Mouse (Mus musculus) lung, embryonic 14.5 days (tissue): ENCODE measurements at regions not wholly inside any gene's neighbourhood (a gene's known extent, or its start where the extent isn't known, plus 50 kb on each side); places are given as distances from the start of the nearest gene placed in this dataset.

Experiments used
- ATAC-seq: fragments of 200-750 bp; cut with Nextera tagmentation; 2 replicates; pipeline ENCODE4 v1.8.0; 2017; ENCODE audit warnings: mild to moderate bottlenecking, moderate TSS enrichment, moderate library complexity; ENCODE audit not compliant: insufficient read depth
- DNase-seq: peaks from one replicate; pipeline ENCODE4 v3.0.0-alpha.2; 2015
- H3K27ac ChIP-seq: fragments of 300-500 bp; sonication (generic); 2 replicates; pipeline ENCODE4 v1.5.1; 2014; ENCODE audit warnings: low read depth, mild to moderate bottlenecking, moderate library complexity
- H3K27me3 ChIP-seq: fragments of 300-500 bp; sonication (generic); 2 replicates; pipeline ENCODE4 v1.6.1; 2014; ENCODE audit warnings: low read length, control low read depth; ENCODE audit not compliant: insufficient read depth
- H3K36me3 ChIP-seq: fragments of 300-500 bp; sonication (generic); 2 replicates; pipeline ENCODE4 v1.6.1; 2014; ENCODE audit warnings: control low read depth; ENCODE audit not compliant: insufficient read depth
- H3K4me1 ChIP-seq: fragments of 300-500 bp; sonication (generic); 2 replicates; pipeline ENCODE4 v1.6.1; 2014; ENCODE audit warnings: antibody characterized with exemption, control low read depth; ENCODE audit not compliant: insufficient read depth
- H3K4me2 ChIP-seq: fragments of 300-500 bp; sonication (generic); 2 replicates; pipeline ENCODE4 v1.6.1; 2014; ENCODE audit warnings: mild to moderate bottlenecking
- H3K4me3 ChIP-seq: fragments of 300-500 bp; sonication (generic); 2 replicates; pipeline ENCODE4 v1.5.1; 2014; ENCODE audit warnings: low read depth, low read length
- H3K9ac ChIP-seq: fragments of 300-500 bp; sonication (generic); 2 replicates; pipeline ENCODE4 v1.6.1; 2014
- H3K9me3 ChIP-seq: fragments of 300-500 bp; sonication (generic); 2 replicates; pipeline ENCODE4 v1.6.1; 2016; ENCODE audit warnings: low read depth, low read length, control low read depth
- CTCF ChIP-seq: IDR thresholded peaks from 2 replicates; pipeline ENCODE4 v1.5.1; 2016; ENCODE audit warnings: antibody characterized with exemption, low read depth
- WGBS: fragments of 180-500 bp; shearing (Covaris S2); extraction: QIAGEN DNeasy Blood & Tissue Kit; methylation state at CpG from one replicate; pipeline ENCODE4 v1.1.7; 2014; 5-methylcytosine and 5-hydroxymethylcytosine counted together

- Histone ChIP-seq H3K9me3 (no peaks in the 10 kb centered on the region), H3K4me1 (no peaks in the 10 kb centered on the region), H3K9ac (no peak overlapping the region), H3K27me3 (no peaks in the 10 kb centered on the region), H3K36me3 (no peaks in the 10 kb centered on the region), H3K27ac (no peak overlapping the region), H3K4me3 (no peak overlapping the region), H3K4me2 (no peak overlapping the region)
- 75% methylated on average over 2 of the region's 2 CpGs for whole genome bisulfite sequencing
- DNase-seq (no peak), ATAC-seq (no peak)
- TF ChIP-seq CTCF: no peak
These were observed 237.6 kb upstream of the Robo2 start for GRCm38 (mm10) chr16:74649207-74649606.

DNA sequence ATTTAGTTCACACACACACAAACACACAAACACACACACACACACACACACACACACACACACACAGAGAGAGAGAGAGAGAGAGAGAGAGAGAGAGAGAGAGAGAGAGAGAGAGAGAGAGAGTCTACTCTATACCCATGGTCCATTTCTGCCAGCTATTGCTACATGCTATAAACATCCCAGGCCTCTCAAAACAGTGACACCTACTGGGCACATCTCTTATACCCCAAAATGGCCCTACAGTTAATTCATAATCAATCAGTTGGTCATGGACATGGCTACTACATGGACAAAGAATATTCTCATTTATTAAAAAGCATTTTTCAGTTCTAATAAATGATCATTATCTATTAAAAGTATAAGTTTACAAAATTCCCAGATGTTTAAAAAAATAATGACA lies 236.8 kb upstream of the Robo2 start:
- Histone ChIP-seq H3K4me3 (no peak overlapping the region), H3K9me3 (no peaks in the 10 kb centered on the region), H3K4me1 (no peaks in the 10 kb centered on the region), H3K4me2 (no peak overlapping the region), H3K27me3 (no peaks in the 10 kb centered on the region), H3K36me3 (no peaks in the 10 kb centered on the region), H3K9ac (no peak overlapping the region), H3K27ac (no peak overlapping the region)
- no peak for ATAC-seq
- DNase-seq: peak; percentile 18
- peak; percentile 11; the same call in 1 of the 2 replicates for TF ChIP-seq CTCF

GRCm38 (mm10) chr16:74644750-74645366 lies 233.2 kb upstream of the Robo2 start:
- Histone ChIP-seq H3K4me1 (no peaks in the 10 kb centered on the region), H3K4me3 (no peak overlapping the region), H3K4me2 (no peak overlapping the region), H3K9ac (no peak overlapping the region), H3K36me3 (no peaks in the 10 kb centered on the region), H3K9me3 (no peaks in the 10 kb centered on the region), H3K27me3 (no peaks in the 10 kb centered on the region), H3K27ac (no peak overlapping the region)
- 80% methylated on average over 10 of the region's 10 CpGs for WGBS
- no peak for TF ChIP-seq CTCF
- no peak for ATAC-seq
- DNase-seq: no peak

- TF ChIP-seq CTCF: no peak
- Histone ChIP-seq H3K4me2 (no peak overlapping the region), H3K9me3 (no peaks in the 10 kb centered on the region), H3K4me1 (no peaks in the 10 kb centered on the region), H3K27ac (no peak overlapping the region), H3K27me3 (no peaks in the 10 kb centered on the region), H3K36me3 (no peaks in the 10 kb centered on the region), H3K4me3 (no peak overlapping the region), H3K9ac (no peak overlapping the region)
- DNase-seq: no peak
- ATAC-seq: no peak
- WGBS: 58% methylated on average over 7 of the region's 7 CpGs
These were observed 228.2 kb upstream of the Robo2 start for GRCm38 (mm10) chr16:74639805-74640204.

DNA sequence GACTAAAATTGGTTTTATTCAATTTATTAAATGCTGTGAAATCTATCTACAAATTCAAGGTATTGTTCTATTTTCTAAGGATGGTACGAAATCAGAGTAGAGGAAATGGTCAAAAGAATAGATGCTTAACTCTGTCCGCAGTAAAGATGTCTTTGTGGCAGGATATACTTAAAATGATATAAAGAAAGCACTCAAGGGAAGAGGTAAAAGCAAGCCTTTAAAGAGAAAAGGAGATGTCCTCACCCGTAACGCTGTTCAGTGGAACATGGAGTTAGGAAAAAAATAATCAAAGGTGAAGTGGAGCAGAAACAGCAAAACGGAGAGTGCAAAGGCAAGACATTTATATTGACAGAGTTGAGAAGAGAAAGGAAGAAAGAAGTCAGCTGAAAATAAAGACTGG lies 226.0 kb upstream of the Robo2 start:
- no peaks in the 10 kb centered on the region for H3K9me3 ChIP-seq
- DNase-seq (no peak), ATAC-seq (no peak)
- 65% methylated on average over 5 of the region's 5 CpGs for WGBS
- no peak overlapping the region for H3K4me3 ChIP-seq
- no peak overlapping the region for H3K9ac ChIP-seq
- H3K36me3 ChIP-seq: no peaks in the 10 kb centered on the region
- no peak overlapping the region for H3K27ac ChIP-seq
- no peak for TF ChIP-seq CTCF
- H3K4me2 ChIP-seq: no peak overlapping the region
- H3K4me1 ChIP-seq: no peaks in the 10 kb centered on the region
- no peaks in the 10 kb centered on the region for H3K27me3 ChIP-seq

DNA sequence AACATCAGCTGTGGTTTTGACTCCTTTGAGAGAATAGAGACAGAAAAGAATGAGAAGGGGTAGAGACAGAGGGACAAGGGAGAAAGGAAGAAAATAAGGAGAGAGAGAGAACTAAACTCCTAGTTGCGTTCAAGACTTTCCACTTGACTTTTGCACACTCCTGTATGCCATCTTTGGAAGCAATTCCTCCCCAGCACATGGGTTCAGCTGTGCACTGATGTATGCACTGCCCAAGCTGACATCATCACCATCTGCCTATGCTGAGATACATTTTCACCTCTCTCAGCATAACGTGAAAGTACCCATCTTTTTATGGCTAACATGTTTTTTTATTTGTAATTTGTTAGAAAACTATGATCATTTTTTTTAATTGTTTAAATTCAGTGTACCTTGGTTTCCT lies 214.2 kb upstream of the Robo2 start:
- no peaks in the 10 kb centered on the region for H3K27me3 ChIP-seq
- no peaks in the 10 kb centered on the region for H3K36me3 ChIP-seq
- no peak for ATAC-seq
- H3K9me3 ChIP-seq: no peaks in the 10 kb centered on the region
- H3K4me3 ChIP-seq: no peak overlapping the region
- TF ChIP-seq CTCF: no peak
- no peak for DNase-seq
- no peak overlapping the region for H3K27ac ChIP-seq
- H3K4me2 ChIP-seq: no peak overlapping the region
- 59% methylated on average over 2 of the region's 2 CpGs for WGBS
- no peaks in the 10 kb centered on the region for H3K4me1 ChIP-seq
- H3K9ac ChIP-seq: no peak overlapping the region

DNA sequence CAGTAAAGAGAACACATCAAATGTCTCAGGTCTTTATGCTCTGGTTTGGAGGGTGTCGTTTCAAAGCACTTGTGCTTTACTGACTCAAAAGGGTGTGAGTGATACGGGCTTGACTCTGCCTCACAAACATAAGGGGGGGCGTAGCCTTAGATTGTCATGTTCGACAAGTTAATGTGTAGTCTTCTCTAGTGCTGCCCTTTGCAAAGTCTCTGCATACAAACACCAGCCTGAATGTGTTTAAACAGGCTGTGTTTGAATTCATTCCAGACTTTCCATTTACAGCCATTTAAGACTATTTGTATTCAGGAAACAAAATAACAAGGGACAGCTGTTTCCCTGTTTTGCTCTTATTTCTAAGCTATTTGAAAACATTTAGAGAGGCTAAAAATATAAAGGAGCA lies 200.4 kb upstream of the Robo2 start:
- no peaks in the 10 kb centered on the region for H3K9me3 ChIP-seq
- H3K4me3 ChIP-seq: no peak overlapping the region
- no peak overlapping the region for H3K27ac ChIP-seq
- H3K4me1 ChIP-seq: no peaks in the 10 kb centered on the region
- WGBS: 23% methylated on average over 4 of the region's 4 CpGs
- TF ChIP-seq CTCF: no peak
- H3K9ac ChIP-seq: no peak overlapping the region
- ATAC-seq: peak; percentile 85
- no peak overlapping the region for H3K4me2 ChIP-seq
- no peaks in the 10 kb centered on the region for H3K36me3 ChIP-seq
- DNase-seq: peak; percentile 77
- no peaks in the 10 kb centered on the region for H3K27me3 ChIP-seq

- no peaks in the 10 kb centered on the region for H3K9me3 ChIP-seq
- DNase-seq (no peak), ATAC-seq (no peak)
- no peaks in the 10 kb centered on the region for H3K4me1 ChIP-seq
- H3K36me3 ChIP-seq: no peaks in the 10 kb centered on the region
- no peak overlapping the region for H3K4me3 ChIP-seq
- H3K27me3 ChIP-seq: no peaks in the 10 kb centered on the region
- WGBS: 65% methylated on average over 4 of the region's 4 CpGs
- no peak overlapping the region for H3K4me2 ChIP-seq
- no peak overlapping the region for H3K27ac ChIP-seq
- TF ChIP-seq CTCF: no peak
- no peak overlapping the region for H3K9ac ChIP-seq
These were observed 197.9 kb upstream of the Robo2 start for GRCm38 (mm10) chr16:74609564-74609963.
